Mouse (Mus musculus) megakaryocyte, embryonic 14.5 days (primary cell): ENCODE data around the gene Synj1.

Source experiments
- FLI1 ChIP-seq: IDR thresholded peaks from 2 replicates; pipeline ENCODE4 v1.6.1; 2012; ENCODE audit warnings: low read length, inconsistent platforms, mixed read lengths
- GATA1 ChIP-seq: IDR thresholded peaks from 3 replicates; pipeline ENCODE4 v1.6.1; 2012; ENCODE audit warnings: mixed read lengths, low read length, inconsistent platforms, borderline replicate concordance

GRCm38 (mm10) chr16:90966241-90966640 is 44.9 kb downstream of the Synj1 start:
- no peak for TF ChIP-seq GATA1
- TF ChIP-seq FLI1 = no peak
